Mouse (Mus musculus) heart, embryonic 15.5 days (tissue): ENCODE data around the gene Angpt4. TPM values are rescaled to one million over a fixed set of nuclear protein-coding genes. Genes with fewer than 3 reads are reported as not detected.

Experiments
- ATAC-seq: fragments of 200-750 bp; cut with Nextera tagmentation; replicated peaks from 2 replicates; pipeline ENCODE4 v1.8.0; 2017; ENCODE audit warnings: low read depth, moderate TSS enrichment; ENCODE audit not compliant: insufficient number of reproducible peaks, insufficient read depth, low FRiP score
- H3K27ac ChIP-seq: fragments of 300-500 bp; sonication (generic); 2 replicates; pipeline ENCODE4 v1.5.1; 2015; ENCODE audit warnings: mild to moderate bottlenecking, inconsistent platforms
- H3K27me3 ChIP-seq: fragments of 300-500 bp; sonication (generic); 2 replicates; pipeline ENCODE4 v1.6.1; 2015; ENCODE audit warnings: inconsistent platforms
- H3K36me3 ChIP-seq: fragments of 300-500 bp; sonication (generic); 2 replicates; pipeline ENCODE4 v1.6.1; 2015; ENCODE audit warnings: mild to moderate bottlenecking, inconsistent platforms
- H3K4me1 ChIP-seq: fragments of 300-500 bp; sonication (generic); replicated peaks from 2 replicates; pipeline ENCODE4 v1.6.1; 2015; ENCODE audit warnings: inconsistent platforms
- H3K4me2 ChIP-seq: fragments of 300-500 bp; sonication (generic); 2 replicates; pipeline ENCODE4 v1.6.1; 2015; ENCODE audit warnings: inconsistent platforms, mild to moderate bottlenecking, moderate library complexity
- H3K4me3 ChIP-seq: fragments of 300-500 bp; sonication (generic); 2 replicates; pipeline ENCODE4 v1.5.1; 2015; ENCODE audit warnings: mild to moderate bottlenecking, inconsistent platforms
- H3K9ac ChIP-seq: fragments of 300-500 bp; sonication (generic); 2 replicates; pipeline ENCODE4 v1.6.1; 2015; ENCODE audit warnings: mild to moderate bottlenecking, inconsistent platforms
- H3K9me3 ChIP-seq: fragments of 300-500 bp; sonication (generic); replicated peaks from 2 replicates; pipeline ENCODE4 v1.6.1; 2016; ENCODE audit warnings: inconsistent platforms
- WGBS: fragments of 180-500 bp; shearing (Covaris S2); methylation state at CpG from one replicate; pipeline ENCODE4 v1.1.7; 2015; ENCODE audit warnings: mixed read lengths; 5-methylcytosine and 5-hydroxymethylcytosine counted together
- polyA plus RNA-seq: library from polyadenylated mRNA; unstranded; fragments of >200 nt; fragmentation: Nextera tagmentation; extraction: Ambion mirVana; gene quantifications from 2 replicates; pipeline ENCODE4 v1.2.1, GENCODE M21; 2015

Gene Angpt4
- polyA plus RNA-seq, 1 experiment from 2014 or later, result 0.30 TPM

DNA sequence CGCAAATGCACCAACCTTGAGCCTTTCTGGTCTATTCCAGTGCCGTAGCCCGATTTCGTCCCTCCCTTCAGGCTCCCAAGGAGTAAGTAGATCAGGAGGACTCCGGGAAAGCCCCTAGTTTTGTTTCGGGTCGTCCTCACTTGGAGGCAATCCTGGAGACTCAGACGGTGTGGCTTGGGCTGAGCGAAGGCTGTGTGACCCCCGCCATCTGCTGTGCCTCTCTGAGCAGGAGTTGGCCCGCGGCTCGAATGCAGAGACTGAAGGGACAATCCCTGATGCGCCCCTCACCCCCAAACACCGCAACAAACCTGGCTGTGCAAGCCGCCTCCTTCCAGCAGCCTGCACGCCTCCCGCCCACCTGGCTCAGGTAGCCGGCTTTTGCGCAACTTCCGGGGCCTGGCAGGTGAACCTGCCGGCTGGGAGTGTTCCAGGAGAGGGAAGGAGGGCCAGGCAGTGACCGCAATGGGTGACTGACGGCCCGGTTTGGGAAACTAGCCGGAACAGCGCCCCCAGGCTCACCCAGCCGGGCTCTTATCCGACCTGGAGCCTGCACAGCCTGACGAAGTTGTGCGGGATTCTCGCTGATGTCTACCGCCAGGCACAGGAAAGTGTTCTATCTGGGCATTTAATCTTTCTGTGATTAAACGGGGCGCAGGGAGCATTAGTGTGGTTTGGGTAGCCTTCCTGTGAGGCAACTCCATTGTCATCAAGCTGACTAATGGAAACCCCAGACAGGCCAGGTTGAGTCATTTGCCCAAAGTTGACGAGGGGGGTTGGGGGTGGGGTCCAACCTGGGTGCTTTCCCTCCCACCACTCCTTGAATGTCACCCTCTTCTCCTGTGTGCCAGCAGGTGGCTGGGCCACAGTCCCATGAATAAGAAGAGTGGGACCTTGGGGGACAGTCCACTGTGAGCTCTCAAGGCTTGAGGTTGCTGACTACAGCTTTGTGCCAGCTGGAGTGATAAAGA lies 62.9 kb downstream of the Angpt4 start:
- H3K27me3 ChIP-seq, result peaks cover 41% of the 10 kb centered on the region

DNA sequence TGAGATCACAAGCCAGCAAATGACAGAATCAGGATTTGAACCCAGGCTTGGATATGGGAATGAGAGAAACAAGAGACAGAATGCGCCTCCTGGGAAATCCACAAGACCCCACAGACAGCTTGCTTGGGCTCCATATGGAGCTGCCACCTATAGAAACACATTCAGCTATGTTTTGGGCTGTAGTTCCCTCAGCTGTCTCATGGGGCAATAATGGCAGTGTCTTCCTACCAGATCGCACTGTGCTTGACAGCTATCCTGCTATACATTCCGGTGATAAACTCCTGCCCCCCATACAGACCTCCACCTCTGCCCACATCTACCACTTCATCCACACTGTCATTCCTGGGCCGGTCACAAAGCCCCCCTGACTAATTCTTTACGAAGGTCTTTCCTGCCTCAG lies 64.3 kb downstream of the Angpt4 start:
- Histone ChIP-seq H3K27me3 (peaks cover 29% of the 10 kb centered on the region), H3K27ac (no peak overlapping the region), H3K4me1 (peaks cover 59% of the 10 kb centered on the region), H3K36me3 (no peaks in the 10 kb centered on the region), H3K9ac (no peak overlapping the region), H3K9me3 (no peaks in the 10 kb centered on the region), H3K4me2 (no peak overlapping the region), H3K4me3 (no peak overlapping the region)
- 80% methylated on average over 5 of the region's 5 CpGs for WGBS
- no peak for ATAC-seq

More for the DNA sequence above, 62.9 kb downstream of the Angpt4 start:
- Histone ChIP-seq H3K4me1 (peaks cover 53% of the 10 kb centered on the region), H3K36me3 (no peaks in the 10 kb centered on the region), H3K9ac (peak overlapping the region; percentile 38; the same call in 1 of the 2 replicates), H3K27ac (peak overlapping the region; percentile 0; the same call in 1 of the 2 replicates), H3K9me3 (no peaks in the 10 kb centered on the region), H3K4me3 (peak overlapping the region; percentile 39), H3K4me2 (peak overlapping the region; percentile 67)
- no peak for ATAC-seq
- 10% methylated on average over 36 of the region's 36 CpGs for WGBS

DNA sequence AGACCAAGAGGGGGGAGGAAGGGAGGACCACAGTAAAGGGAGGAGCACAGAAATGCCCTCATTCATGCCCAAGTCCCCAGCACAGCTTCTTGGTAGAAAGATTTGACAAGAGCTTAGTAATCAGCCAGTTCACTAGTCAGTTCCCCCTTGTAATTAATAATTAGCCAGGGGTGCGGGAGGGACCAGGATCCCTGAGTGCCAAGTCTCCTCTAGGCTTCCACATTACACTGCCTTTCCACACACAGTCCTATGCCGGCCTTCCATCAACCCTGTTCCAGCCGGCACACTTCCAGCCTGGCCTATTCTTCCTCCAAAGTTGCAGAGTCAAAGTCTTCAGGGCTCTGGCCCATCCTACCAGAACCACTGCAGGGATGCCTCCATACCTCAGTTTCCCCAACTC lies 65.1 kb downstream of the Angpt4 start:
- no peak for ATAC-seq
- no peak overlapping the region for H3K4me2 ChIP-seq
- no peak overlapping the region for H3K27ac ChIP-seq
- peaks cover 55% of the 10 kb centered on the region for H3K4me1 ChIP-seq
- peaks cover 28% of the 10 kb centered on the region for H3K27me3 ChIP-seq
- no peaks in the 10 kb centered on the region for H3K9me3 ChIP-seq
- WGBS, result 88% methylated on average over 3 of the region's 3 CpGs
- no peaks in the 10 kb centered on the region for H3K36me3 ChIP-seq
- no peak overlapping the region for H3K9ac ChIP-seq
- H3K4me3 ChIP-seq, result no peak overlapping the region

DNA sequence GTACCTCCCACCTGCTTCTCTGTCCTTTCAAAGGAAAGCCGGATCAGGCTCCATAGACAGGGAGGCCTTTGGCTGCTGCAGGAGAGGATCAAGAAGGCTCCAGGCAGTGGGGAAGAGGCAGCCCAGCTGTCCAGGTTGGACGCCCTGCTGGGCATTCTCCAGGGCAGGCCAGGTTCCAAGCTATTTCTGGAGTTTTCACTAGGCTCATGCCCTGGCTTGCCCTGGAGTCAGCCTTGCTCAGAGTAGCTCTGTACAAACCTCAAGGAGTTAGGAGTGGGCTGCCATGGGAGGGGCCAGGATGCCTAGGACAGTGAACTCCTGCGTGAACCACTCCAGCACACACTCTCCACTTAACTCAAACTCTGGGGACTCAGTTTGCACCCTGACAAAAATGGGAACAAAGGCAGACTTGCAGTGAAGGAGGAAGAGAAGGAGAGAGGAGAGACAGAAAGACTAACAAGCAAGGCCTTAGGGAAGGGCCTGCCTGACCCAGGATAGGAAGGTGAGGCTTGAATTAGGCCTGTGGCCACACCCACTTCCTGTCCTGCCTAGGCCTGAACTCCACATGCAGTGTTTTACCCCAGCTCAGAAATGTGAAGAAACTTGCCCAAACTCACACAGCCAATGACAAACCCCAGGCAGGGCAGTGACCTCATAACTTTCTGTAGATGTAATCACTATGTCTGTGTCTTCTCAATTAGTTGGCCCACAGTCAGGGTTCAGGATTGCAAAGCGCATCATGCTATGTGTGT lies 66.9 kb downstream of the Angpt4 start:
- 75% methylated on average over 4 of the region's 4 CpGs for WGBS
- Histone ChIP-seq H3K4me3 (no peak overlapping the region), H3K4me1 (peaks cover 44% of the 10 kb centered on the region), H3K27me3 (peaks cover 14% of the 10 kb centered on the region), H3K27ac (no peak overlapping the region), H3K9ac (no peak overlapping the region), H3K9me3 (no peaks in the 10 kb centered on the region), H3K4me2 (0 out of 2 replicates have a peak overlapping the region, but pooled peaks have one; percentile 3), H3K36me3 (no peaks in the 10 kb centered on the region)
- no peak for ATAC-seq

GRCm38 (mm10) chr2:151978494-151978893 lies 67.5 kb downstream of the Angpt4 start:
- no peak overlapping the region for H3K9ac ChIP-seq
- no peak for ATAC-seq
- H3K27ac ChIP-seq, result no peak overlapping the region
- no peaks in the 10 kb centered on the region for H3K36me3 ChIP-seq
- H3K4me1 ChIP-seq, result peaks cover 38% of the 10 kb centered on the region
- H3K4me3 ChIP-seq, result peak overlapping the region; percentile 72; the same call in 1 of the 2 replicates
- 77% methylated on average over 6 of the region's 6 CpGs for WGBS
- no peaks in the 10 kb centered on the region for H3K9me3 ChIP-seq
- peaks cover 12% of the 10 kb centered on the region; the same call in 1 of the 2 replicates for H3K27me3 ChIP-seq
- peak overlapping the region; percentile 90 for H3K4me2 ChIP-seq

DNA sequence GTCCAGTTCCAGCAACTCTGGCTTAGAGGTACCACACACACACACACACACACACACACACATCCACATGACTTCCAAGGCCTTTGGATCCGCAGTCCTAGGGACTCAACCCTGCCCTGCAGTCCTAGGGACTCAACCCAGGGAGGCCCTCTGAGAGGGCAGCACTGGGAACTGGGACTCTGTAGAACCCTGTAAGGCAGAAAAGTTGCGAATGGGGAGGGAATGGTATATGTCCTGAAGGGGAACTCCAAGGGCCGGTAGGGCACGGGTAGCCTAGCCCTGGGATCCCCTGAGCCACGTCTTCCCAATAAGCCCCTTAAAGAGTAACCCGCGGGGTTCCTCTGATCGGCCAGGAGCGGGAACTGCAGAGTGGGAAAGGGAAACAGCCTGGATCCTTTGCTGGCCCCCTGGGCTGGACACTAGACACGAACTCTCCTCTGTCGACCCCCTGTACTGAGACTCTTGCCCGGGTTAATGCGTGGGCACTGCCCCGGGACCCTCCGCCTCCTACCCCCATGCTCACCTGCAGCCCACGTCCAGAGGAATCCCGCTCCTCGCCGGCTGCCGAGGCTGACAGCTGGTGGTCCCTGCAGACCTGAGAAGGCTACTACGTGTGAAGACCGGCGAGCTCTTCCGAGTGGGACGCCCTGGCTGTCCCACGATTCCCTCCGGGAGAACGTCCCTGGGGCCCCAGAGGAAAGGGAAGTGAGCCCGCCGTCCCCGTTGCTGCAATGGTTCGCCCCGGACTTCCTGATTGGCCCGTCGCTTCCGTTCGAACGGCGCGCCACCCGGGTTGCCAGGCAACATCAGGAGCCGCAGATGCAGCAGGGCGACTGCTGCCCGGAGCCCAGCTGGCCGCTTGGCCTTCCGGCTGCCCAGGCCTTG lies 68.7 kb downstream of the Angpt4 start, which contains the start of gene Fam110a:
Gene Fam110a, minus strand, starts transcription at position 750 of the 885 bp plus-strand sequence.
- Histone ChIP-seq H3K4me2 (peak within 1 kb of the TSS; percentile 90), H3K9ac (peak within 1 kb of the TSS; percentile 73), H3K36me3 (no peaks in the 10 kb centered on the region), H3K9me3 (no peaks in the 10 kb centered on the region), H3K27ac (peak within 1 kb of the TSS; percentile 60; the same call in 1 of the 2 replicates), H3K27me3 (peaks cover 1% of the 10 kb centered on the region; the same call in 1 of the 2 replicates), H3K4me3 (peak within 1 kb of the TSS; percentile 72), H3K4me1 (peaks cover 28% of the 10 kb centered on the region)
- under 1% methylated on average over 46 of the region's 46 CpGs for WGBS
- ATAC-seq, result peak; percentile 66

GRCm38 (mm10) chr2:151980355-151980693 lies 69.3 kb downstream of the Angpt4 start:
- Histone ChIP-seq H3K27ac (no peak overlapping the region), H3K36me3 (no peaks in the 10 kb centered on the region), H3K4me2 (peak overlapping the region; percentile 90), H3K27me3 (no peaks in the 10 kb centered on the region), H3K9me3 (no peaks in the 10 kb centered on the region), H3K4me1 (peaks cover 28% of the 10 kb centered on the region), H3K9ac (peak overlapping the region; percentile 73), H3K4me3 (peak overlapping the region; percentile 72)
- no peak for ATAC-seq
- 44% methylated on average over 3 of the region's 3 CpGs for WGBS

- no peak overlapping the region for H3K9ac ChIP-seq
- no peaks in the 10 kb centered on the region for H3K36me3 ChIP-seq
- no peaks in the 10 kb centered on the region for H3K9me3 ChIP-seq
- 64% methylated on average over 6 of the region's 6 CpGs for WGBS
- peaks cover 28% of the 10 kb centered on the region for H3K4me1 ChIP-seq
- no peak for ATAC-seq
- H3K27me3 ChIP-seq, result no peaks in the 10 kb centered on the region
- H3K4me2 ChIP-seq, result no peak overlapping the region
- H3K27ac ChIP-seq, result no peak overlapping the region
- H3K4me3 ChIP-seq, result no peak overlapping the region
These were observed 70.3 kb downstream of the Angpt4 start for GRCm38 (mm10) chr2:151981268-151981667.

GRCm38 (mm10) chr2:151982476-151982875 lies 71.5 kb downstream of the Angpt4 start:
- Histone ChIP-seq H3K9ac (no peak overlapping the region), H3K4me3 (no peak overlapping the region), H3K36me3 (no peaks in the 10 kb centered on the region), H3K9me3 (no peaks in the 10 kb centered on the region), H3K27ac (no peak overlapping the region), H3K27me3 (no peaks in the 10 kb centered on the region), H3K4me2 (no peak overlapping the region), H3K4me1 (peaks cover 27% of the 10 kb centered on the region)
- no peak for ATAC-seq

GRCm38 (mm10) chr2:151984019-151984418 lies 73.0 kb downstream of the Angpt4 start:
- H3K27ac ChIP-seq, result no peak overlapping the region
- H3K4me2 ChIP-seq, result no peak overlapping the region
- peaks cover 6% of the 10 kb centered on the region; the same call in 1 of the 2 replicates for H3K27me3 ChIP-seq
- no peaks in the 10 kb centered on the region for H3K9me3 ChIP-seq
- ATAC-seq, result no peak
- H3K36me3 ChIP-seq, result no peaks in the 10 kb centered on the region
- 69% methylated on average over 9 of the region's 9 CpGs for WGBS
- H3K4me3 ChIP-seq, result no peak overlapping the region
- no peak overlapping the region for H3K9ac ChIP-seq
- peaks cover 13% of the 10 kb centered on the region for H3K4me1 ChIP-seq
